Mouse (Mus musculus) liver, embryonic 16.5 days (tissue): ENCODE data around the gene Uqcc3. TPM values are rescaled to one million over a fixed set of nuclear protein-coding genes. Genes with fewer than 3 reads are reported as not detected.
"Not testable (repeated sequence)": the region's sequence is repeated elsewhere in the genome, so short reads cannot be mapped to it uniquely, and the experiment has no call there.

ENCODE experiments used
- ATAC-seq: fragments of 200-750 bp; cut with Nextera tagmentation; 2 replicates; pipeline ENCODE4 v1.8.0; 2017; ENCODE audit warnings: low read depth, mild to moderate bottlenecking, moderate number of reproducible peaks, moderate library complexity
- H3K27ac ChIP-seq: fragments of 300-500 bp; sonication (generic); 2 replicates; pipeline ENCODE4 v1.5.1; 2014; ENCODE audit warnings: mild to moderate bottlenecking, low read length
- H3K27me3 ChIP-seq: fragments of 300-500 bp; sonication (generic); 2 replicates; pipeline ENCODE4 v1.6.1; 2014; ENCODE audit warnings: low read depth, low read length, mixed read lengths; ENCODE audit not compliant: control insufficient read depth, insufficient read depth
- H3K36me3 ChIP-seq: fragments of 300-500 bp; sonication (generic); 2 replicates; pipeline ENCODE4 v1.6.1; 2014; ENCODE audit warnings: mild to moderate bottlenecking; ENCODE audit not compliant: control insufficient read depth, insufficient read depth
- H3K4me1 ChIP-seq: fragments of 300-500 bp; sonication (generic); 2 replicates; pipeline ENCODE4 v1.6.1; 2014; ENCODE audit warnings: low read depth, low read length, mixed read lengths; ENCODE audit not compliant: control insufficient read depth
- H3K4me2 ChIP-seq: fragments of 300-500 bp; sonication (generic); 2 replicates; pipeline ENCODE4 v1.6.1; 2014; ENCODE audit warnings: low read depth, low read length, mixed read lengths
- H3K4me3 ChIP-seq: fragments of 300-500 bp; sonication (generic); 2 replicates; pipeline ENCODE4 v1.5.1; 2014; ENCODE audit warnings: low read depth, mild to moderate bottlenecking, low read length
- H3K9ac ChIP-seq: fragments of 300-500 bp; sonication (generic); 2 replicates; pipeline ENCODE4 v1.6.1; 2014; ENCODE audit warnings: low read depth, low read length
- H3K9me3 ChIP-seq: fragments of 300-500 bp; sonication (generic); replicated peaks from 2 replicates; pipeline ENCODE4 v1.6.1; 2016; ENCODE audit warnings: low read length; ENCODE audit not compliant: control insufficient read depth
- WGBS: fragments of 180-500 bp; shearing (Covaris S2); extraction: QIAGEN DNeasy Blood & Tissue Kit; methylation state at CpG from one replicate; pipeline ENCODE4 v1.1.7; 2014; ENCODE audit not compliant: insufficient replicate concordance; 5-methylcytosine and 5-hydroxymethylcytosine counted together
- microRNA-seq: library from miRNA; unstranded; fragments of <30 nt; microRNA quantifications from one replicate; pipeline ENCODE4, GENCODE M21; 2016
- polyA plus RNA-seq: library from polyadenylated mRNA; unstranded; fragments of >200 nt; fragmentation: Nextera tagmentation; extraction: Ambion mirVana; gene quantifications from 2 replicates; pipeline ENCODE4 v1.2.1, GENCODE M21; 2015

Gene Uqcc3
- polyA plus RNA-seq, 1 experiment from 2014 or later, result 27.9 TPM

DNA sequence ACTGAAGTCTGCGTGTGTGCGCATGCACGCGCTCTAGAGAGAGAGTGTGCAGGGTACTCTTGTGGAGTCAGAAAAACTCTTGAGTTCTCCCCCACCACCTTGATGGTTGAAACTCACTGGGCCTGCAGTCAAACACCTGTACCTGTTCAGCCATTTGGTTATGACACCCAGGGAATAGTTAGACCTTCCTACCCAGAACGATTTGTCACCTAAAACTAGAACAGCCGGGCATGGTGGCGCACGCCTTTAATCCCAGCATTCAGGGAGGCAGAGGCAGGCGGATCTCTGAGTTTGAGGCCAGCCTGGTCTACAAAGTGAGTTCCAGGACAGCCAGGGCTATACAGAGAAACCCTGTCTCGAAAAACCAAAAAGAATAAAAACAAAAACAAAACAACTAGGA, 44.4 kb downstream of the Uqcc3 start:
- Histone ChIP-seq H3K36me3 (peaks cover 39% of the 10 kb centered on the region), H3K4me1 (peaks cover 29% of the 10 kb centered on the region)
- 95% methylated on average over 10 of the region's 10 CpGs for WGBS
- H3K4me2 ChIP-seq, H3K9me3 ChIP-seq, H3K27me3 ChIP-seq, H3K27ac ChIP-seq, H3K9ac ChIP-seq, H3K4me3 ChIP-seq, ATAC-seq: not testable (repeated sequence)

DNA sequence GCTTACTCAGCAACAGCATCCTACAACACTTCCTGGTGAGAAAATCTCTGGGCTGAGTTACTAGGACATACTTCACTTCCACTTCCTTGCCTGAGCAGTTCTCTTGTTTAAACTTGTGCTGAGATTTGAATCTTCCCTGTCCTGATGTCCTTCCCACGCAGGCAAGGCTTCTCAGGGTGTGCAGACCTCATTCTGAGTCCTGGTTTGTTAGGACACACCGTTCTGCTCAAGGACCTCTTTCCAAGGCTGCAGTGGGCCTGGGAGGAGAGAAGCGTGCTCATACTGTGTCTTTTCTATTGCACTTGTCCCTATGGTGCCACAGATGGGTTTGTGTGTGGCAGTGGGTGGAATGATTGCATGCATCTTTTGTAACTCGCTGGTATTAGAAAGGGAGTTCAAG, 47.8 kb downstream of the Uqcc3 start:
- H3K27me3 ChIP-seq, result no peaks in the 10 kb centered on the region
- no peak overlapping the region for H3K4me3 ChIP-seq
- H3K9me3 ChIP-seq, result no peaks in the 10 kb centered on the region
- H3K4me1 ChIP-seq, result peaks cover 8% of the 10 kb centered on the region
- no peak overlapping the region for H3K4me2 ChIP-seq
- no peak overlapping the region for H3K9ac ChIP-seq
- no peak for ATAC-seq
- WGBS, result 91% methylated on average over 4 of the region's 4 CpGs
- peak overlapping the region; percentile 18; the same call in 1 of the 2 replicates for H3K27ac ChIP-seq
- peaks cover 72% of the 10 kb centered on the region for H3K36me3 ChIP-seq

GRCm38 (mm10) chr19:8831262-8831661, 49.5 kb downstream of the Uqcc3 start:
- WGBS, result 88% methylated on average over 11 of the region's 11 CpGs
- Histone ChIP-seq H3K9ac (no peak overlapping the region), H3K27ac (no peak overlapping the region), H3K9me3 (no peaks in the 10 kb centered on the region), H3K4me2 (no peak overlapping the region), H3K36me3 (peaks cover 89% of the 10 kb centered on the region), H3K27me3 (no peaks in the 10 kb centered on the region), H3K4me3 (no peak overlapping the region), H3K4me1 (no peaks in the 10 kb centered on the region; the same call in 1 of the 2 replicates)
- no peak for ATAC-seq

GRCm38 (mm10) chr19:8830664-8831063, 50.1 kb downstream of the Uqcc3 start:
- no peak for ATAC-seq
- WGBS, result 93% methylated on average over 8 of the region's 8 CpGs

More at GRCm38 (mm10) chr19:8830664-8831063, 50.1 kb downstream of the Uqcc3 start:
- H3K27ac ChIP-seq, result no peak overlapping the region
- H3K27me3 ChIP-seq, result no peaks in the 10 kb centered on the region
- H3K4me3 ChIP-seq, result no peak overlapping the region
- no peak overlapping the region for H3K9ac ChIP-seq
- H3K9me3 ChIP-seq, result no peaks in the 10 kb centered on the region
- H3K36me3 ChIP-seq, result peaks cover 95% of the 10 kb centered on the region
- no peaks in the 10 kb centered on the region; the same call in 1 of the 2 replicates for H3K4me1 ChIP-seq
- no peak overlapping the region for H3K4me2 ChIP-seq

Small RNA genes lying within 50 kb of the gene (microRNA-seq; reads per million reads assigned to microRNA genes)
- not detected for gene Mir5136

Other genes starting within 250 kb of the Uqcc3 start
- 0.02 TPM in 1 of 2 replicates, not detected in the other for gene Chrm1, start 217.1 kb downstream of the Uqcc3 start, polyA plus RNA-seq
- gene Slc3a2, start 157.6 kb downstream of the Uqcc3 start, polyA plus RNA-seq, result 133 and 137 TPM in 2 replicates
- 40.0 and 48.3 TPM in 2 replicates for gene Wdr74, start 145.1 kb downstream of the Uqcc3 start, polyA plus RNA-seq
- gene 1700092M07Rik, start 140.2 kb downstream of the Uqcc3 start, polyA plus RNA-seq, result 0.45 and 0.63 TPM in 2 replicates
- 57.8 and 59.8 TPM in 2 replicates for gene Stx5a, start 139.5 kb downstream of the Uqcc3 start, polyA plus RNA-seq
- 77.8 and 87.7 TPM in 2 replicates for gene Nxf1, start 123.8 kb downstream of the Uqcc3 start, polyA plus RNA-seq
- 48.1 and 50.9 TPM in 2 replicates for gene Tmem223, start 109.9 kb downstream of the Uqcc3 start, polyA plus RNA-seq
- gene Tmem179b, start 106.5 kb downstream of the Uqcc3 start, polyA plus RNA-seq, result 90.9 and 93.7 TPM in 2 replicates
- 10.0 and 11.0 TPM in 2 replicates for gene Taf6l, start 94.5 kb downstream of the Uqcc3 start, polyA plus RNA-seq
- gene Polr2g, start 82.3 kb downstream of the Uqcc3 start, polyA plus RNA-seq, result 56.4 and 64.8 TPM in 2 replicates
- gene Zbtb3, start 78.4 kb downstream of the Uqcc3 start, polyA plus RNA-seq, result 1.0 and 1.5 TPM in 2 replicates
- 21.6 and 22.9 TPM in 2 replicates for gene Ttc9c, start 61.6 kb downstream of the Uqcc3 start, polyA plus RNA-seq
- 1.8 and 2.1 TPM in 2 replicates for gene Hnrnpul2, start 60.9 kb downstream of the Uqcc3 start, polyA plus RNA-seq
- gene AC129217.1, start 51.1 kb downstream of the Uqcc3 start, polyA plus RNA-seq, result not detected in 2 replicates
- 27.1 and 29.3 TPM in 2 replicates for gene Bscl2, start 43.5 kb downstream of the Uqcc3 start, polyA plus RNA-seq
- gene Gng3, start 41.7 kb downstream of the Uqcc3 start, polyA plus RNA-seq, result 0.22 and 0.51 TPM in 2 replicates
- 0.06 and 0.35 TPM in 2 replicates for gene Lrrn4cl, start 30.2 kb downstream of the Uqcc3 start, polyA plus RNA-seq
- 90.5 and 92.7 TPM in 2 replicates for gene Ubxn1, start 9.4 kb downstream of the Uqcc3 start, polyA plus RNA-seq
- 29.6 and 41.8 TPM in 2 replicates for gene Lbhd1, start 2.8 kb upstream of the Uqcc3 start, polyA plus RNA-seq
- gene Gm49403, start 3.0 kb upstream of the Uqcc3 start, polyA plus RNA-seq, result not detected in 2 replicates
- 38.6 and 43.2 TPM in 2 replicates for gene 1810009A15Rik, start 7.9 kb upstream of the Uqcc3 start, polyA plus RNA-seq
- not detected in 2 replicates for gene Gm49416, start 8.0 kb upstream of the Uqcc3 start, polyA plus RNA-seq
- 18.3 and 21.1 TPM in 2 replicates for gene Ints5, start 12.1 kb upstream of the Uqcc3 start, polyA plus RNA-seq
- 50.3 and 50.8 TPM in 2 replicates for gene Ganab, start 17.1 kb upstream of the Uqcc3 start, polyA plus RNA-seq
- 19.8 and 20.5 TPM in 2 replicates for gene B3gat3, start 39.5 kb upstream of the Uqcc3 start, polyA plus RNA-seq
- gene Rom1, start 48.4 kb upstream of the Uqcc3 start, polyA plus RNA-seq, result 2.4 and 2.6 TPM in 2 replicates
- 11.4 and 12.8 TPM in 2 replicates for gene Eml3, start 48.6 kb upstream of the Uqcc3 start, polyA plus RNA-seq
- gene Mta2, start 61.0 kb upstream of the Uqcc3 start, polyA plus RNA-seq, result 73.9 and 82.3 TPM in 2 replicates
- gene Tut1, start 72.9 kb upstream of the Uqcc3 start, polyA plus RNA-seq, result 12.6 and 12.9 TPM in 2 replicates
- 153 and 172 TPM in 2 replicates for gene Eef1g, start 86.1 kb upstream of the Uqcc3 start, polyA plus RNA-seq
- gene Ahnak, start 108.4 kb upstream of the Uqcc3 start, polyA plus RNA-seq, result 3.1 TPM in 2 replicates
- not detected in 2 replicates for gene Scgb1a1, start 207.0 kb upstream of the Uqcc3 start, polyA plus RNA-seq